Mouse (Mus musculus) layer of hippocampus, postnatal 10 days (tissue): ENCODE measurements around the gene Sgcg. TPM values are rescaled to one million over a fixed set of nuclear protein-coding genes. Genes with fewer than 3 reads are reported as not detected.

Experiments
- DNase-seq, 2 experiments: peaks; one replicate each; pipeline ENCODE4 v3.0.0; 2021; ENCODE audit warnings: low spot score in 2 of 2
- long read RNA-seq: library from polyadenylated mRNA; stranded (forward); transcript quantifications from one replicate; pipeline ENCODE4 v2.0.0, GENCODE M21; 2023
- total RNA-seq, 2 experiments: library from RNA; stranded (reverse); gene quantifications; 2 replicates each; pipeline ENCODE4 v1.2.3; 2021

The Sgcg gene
- total RNA-seq: under 1 TPM; 0.33 to 0.41 TPM
- long read RNA-seq: 0 reads

GRCm38 (mm10) chr14:61258352-61258751 is at the start of gene Sgcg:
TSS of gene Sgcg (minus strand) at chr14:61258490.
- no peak for DNase-seq

DNA sequence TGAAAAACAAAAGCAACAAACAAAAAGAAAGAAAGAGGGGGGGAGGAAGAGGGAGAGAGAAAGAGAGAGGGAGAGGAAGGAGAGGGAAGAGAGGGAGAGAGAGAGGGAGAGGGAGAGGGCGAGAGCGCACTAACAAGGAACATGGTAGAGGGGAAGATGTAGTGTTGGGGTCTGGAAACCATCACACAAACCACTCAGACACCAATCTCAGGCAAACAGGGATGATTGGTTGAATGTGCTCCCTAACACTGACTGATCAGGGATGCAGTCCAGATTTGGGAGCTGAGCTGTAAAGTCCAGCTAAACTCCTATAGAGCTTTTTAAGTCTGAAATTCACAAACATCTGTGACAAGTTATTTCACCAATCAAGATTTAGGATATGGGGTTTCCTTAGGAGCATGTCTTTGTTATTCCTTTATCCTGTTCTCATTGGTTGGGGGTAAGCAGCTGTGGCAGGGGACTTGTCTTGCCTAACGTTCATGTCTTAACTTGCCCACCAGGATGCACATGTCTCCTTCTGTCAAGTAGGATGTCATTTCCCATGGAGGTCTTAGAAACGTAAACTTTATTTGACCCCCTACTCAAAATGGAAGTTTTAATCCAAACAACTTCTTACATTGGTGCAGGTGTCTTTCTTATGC is 45.8 kb upstream of the Sgcg start:
- no peak for DNase-seq

- DNase-seq: no peak
Measured at GRCm38 (mm10) chr14:61302428-61302827, 44.1 kb upstream of the Sgcg start.

GRCm38 (mm10) chr14:61301323-61301722 is 43.0 kb upstream of the Sgcg start:
- DNase-seq: no peak

DNA sequence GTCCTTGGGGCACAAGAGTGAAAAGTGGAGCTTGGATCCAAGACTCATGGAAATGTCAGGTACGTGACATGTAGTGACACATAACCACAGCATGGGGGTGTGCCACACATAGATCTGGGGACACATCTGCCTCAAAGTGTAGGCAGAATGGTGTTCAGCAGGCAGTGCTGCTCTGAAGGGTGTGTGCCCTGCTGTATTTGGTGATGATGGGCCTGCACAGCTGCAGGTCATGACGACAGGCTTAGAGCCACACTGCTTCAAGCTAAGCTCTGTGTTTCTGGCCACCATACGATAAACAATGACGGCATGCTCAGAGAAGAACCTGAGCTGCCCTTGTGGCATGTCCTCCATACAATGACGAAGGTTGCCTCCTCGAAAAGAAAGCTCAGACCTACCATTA is 41.5 kb upstream of the Sgcg start:
- no peak for DNase-seq

- peak; percentile 69 to 70 for DNase-seq
Measured at GRCm38 (mm10) chr14:61294738-61295079, 36.4 kb upstream of the Sgcg start.

DNA sequence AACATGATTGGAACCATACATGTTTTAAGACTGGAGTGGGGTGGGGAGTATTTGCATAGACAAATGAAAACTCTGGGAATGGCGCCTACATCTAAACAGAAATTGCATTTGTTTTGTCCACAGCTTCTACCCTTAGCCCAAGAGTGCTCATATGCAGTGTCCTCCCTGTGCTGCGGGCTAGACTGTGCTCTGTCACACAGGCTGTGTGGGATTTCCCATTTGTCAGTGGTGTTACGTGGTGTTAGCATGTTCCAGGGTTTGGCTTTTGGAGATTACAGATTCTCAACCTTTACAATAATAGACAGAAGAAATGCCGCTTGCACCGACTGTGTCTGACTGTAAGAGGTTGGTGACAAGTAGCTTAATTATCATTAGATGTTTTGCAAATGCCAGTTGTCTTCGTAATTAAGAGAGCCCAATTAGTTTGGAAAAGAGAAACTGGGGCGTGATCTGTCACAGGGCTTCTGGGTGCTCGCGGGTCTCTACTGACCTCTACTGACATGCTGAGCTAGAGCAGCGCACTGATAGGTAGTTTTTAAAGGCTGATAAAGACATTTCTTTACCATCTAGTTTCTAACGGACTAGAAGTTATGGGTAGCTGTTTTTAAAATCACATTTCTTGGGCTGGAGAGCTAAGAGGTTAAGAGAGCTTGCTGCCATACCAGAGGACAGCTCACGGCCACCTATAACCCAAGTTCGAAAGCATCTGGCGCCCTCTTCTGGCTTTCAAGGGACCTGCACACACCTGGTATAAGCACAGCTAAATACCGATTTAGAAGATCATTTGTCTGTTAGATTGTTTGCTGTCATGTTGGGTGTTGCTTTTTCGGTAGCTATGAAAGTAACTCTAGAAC is 35.8 kb upstream of the Sgcg start:
- peak; percentile 75 to 81 for DNase-seq

GRCm38 (mm10) chr14:61290664-61291063 is 32.4 kb upstream of the Sgcg start:
- peak in 1 of 2 experiments; percentile 22 for DNase-seq

GRCm38 (mm10) chr14:61288606-61289286 is 30.5 kb upstream of the Sgcg start:
- no peak for DNase-seq

- DNase-seq: no peak
Measured at GRCm38 (mm10) chr14:61278676-61279300, 20.5 kb upstream of the Sgcg start.

- DNase-seq: peak; percentile 45 to 52
Measured at GRCm38 (mm10) chr14:61277285-61277684, 19.0 kb upstream of the Sgcg start.

GRCm38 (mm10) chr14:61274414-61275198 is 16.3 kb upstream of the Sgcg start:
- no peak for DNase-seq

DNA sequence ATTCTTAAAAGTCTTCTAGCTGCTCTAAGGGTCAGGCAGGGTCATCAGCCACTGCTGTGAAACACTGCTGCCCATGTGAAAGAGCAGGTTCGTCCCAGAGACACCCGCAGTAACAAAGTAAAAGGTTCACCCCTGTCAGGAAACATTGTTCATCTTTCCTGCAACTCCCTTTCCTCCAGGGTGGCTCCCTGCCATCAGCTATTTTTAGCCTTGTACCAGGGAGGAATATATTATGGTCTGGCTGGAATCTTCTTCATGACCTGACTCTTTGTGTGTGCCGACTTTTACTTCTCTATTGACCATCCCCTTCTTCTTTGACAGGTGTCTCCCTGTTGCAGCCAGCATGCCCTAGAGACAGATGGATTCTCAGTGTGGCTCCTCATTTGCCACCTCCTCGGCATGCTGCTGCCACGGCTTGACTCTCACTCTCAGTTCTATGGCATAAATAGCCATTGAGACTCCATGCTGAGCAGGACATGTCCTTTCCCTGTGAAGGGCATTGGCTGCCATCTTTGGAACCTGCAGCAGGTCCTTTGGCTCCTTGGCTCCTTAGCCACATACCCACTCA is 9.7 kb upstream of the Sgcg start:
- DNase-seq: peak in 1 of 2 experiments; percentile 6

- no peak for DNase-seq
Measured at GRCm38 (mm10) chr14:61259084-61259483, 794 bp upstream of the Sgcg start.

GRCm38 (mm10) chr14:61252596-61253388 is 5.5 kb downstream of the Sgcg start:
- no peak for DNase-seq

DNA sequence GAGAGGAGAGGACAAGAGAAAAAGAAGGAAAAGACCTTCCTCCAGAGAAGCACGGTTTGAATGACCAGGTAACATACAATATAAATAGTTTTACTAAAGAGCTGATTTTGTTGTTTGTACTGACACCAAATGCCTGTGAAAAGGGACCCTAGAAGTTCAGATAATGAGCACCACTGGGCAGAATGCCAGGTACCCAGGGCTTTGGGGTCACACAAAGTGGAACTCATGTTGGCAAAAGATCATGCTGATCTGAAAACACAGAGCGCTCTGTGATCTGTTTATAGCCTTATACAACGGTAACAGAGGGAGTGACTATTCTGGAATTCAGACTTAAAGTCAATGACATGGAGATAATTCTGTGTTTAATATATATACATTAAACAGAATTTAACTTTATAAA is 11.8 kb downstream of the Sgcg start:
- DNase-seq: no peak

GRCm38 (mm10) chr14:61242611-61243010 is 15.7 kb downstream of the Sgcg start:
- DNase-seq: no peak

DNA sequence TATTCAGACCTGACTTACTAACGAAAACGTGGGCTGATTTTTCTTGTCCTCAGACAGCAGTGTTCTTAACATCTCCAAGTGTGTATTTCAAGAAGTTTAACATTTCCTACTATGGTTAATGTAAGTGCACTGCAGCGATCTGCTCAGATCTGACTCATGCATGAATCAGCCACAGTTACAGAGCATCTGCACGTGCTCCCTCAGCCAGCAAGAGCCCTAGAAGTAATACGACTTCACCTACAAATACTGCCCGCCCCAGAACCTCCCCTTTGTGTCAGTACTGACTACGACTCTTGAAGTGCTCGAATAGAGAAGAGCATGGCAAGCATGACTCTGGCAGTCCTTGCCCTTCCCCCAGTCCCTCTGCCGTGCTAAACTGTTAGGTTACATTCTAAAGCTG is 19.5 kb downstream of the Sgcg start:
- no peak for DNase-seq

- no peak for DNase-seq
Measured at GRCm38 (mm10) chr14:61237101-61237654, 21.1 kb downstream of the Sgcg start.
